Mouse (Mus musculus): ENCODE data around the gene Cyp2s1.

DNA sequence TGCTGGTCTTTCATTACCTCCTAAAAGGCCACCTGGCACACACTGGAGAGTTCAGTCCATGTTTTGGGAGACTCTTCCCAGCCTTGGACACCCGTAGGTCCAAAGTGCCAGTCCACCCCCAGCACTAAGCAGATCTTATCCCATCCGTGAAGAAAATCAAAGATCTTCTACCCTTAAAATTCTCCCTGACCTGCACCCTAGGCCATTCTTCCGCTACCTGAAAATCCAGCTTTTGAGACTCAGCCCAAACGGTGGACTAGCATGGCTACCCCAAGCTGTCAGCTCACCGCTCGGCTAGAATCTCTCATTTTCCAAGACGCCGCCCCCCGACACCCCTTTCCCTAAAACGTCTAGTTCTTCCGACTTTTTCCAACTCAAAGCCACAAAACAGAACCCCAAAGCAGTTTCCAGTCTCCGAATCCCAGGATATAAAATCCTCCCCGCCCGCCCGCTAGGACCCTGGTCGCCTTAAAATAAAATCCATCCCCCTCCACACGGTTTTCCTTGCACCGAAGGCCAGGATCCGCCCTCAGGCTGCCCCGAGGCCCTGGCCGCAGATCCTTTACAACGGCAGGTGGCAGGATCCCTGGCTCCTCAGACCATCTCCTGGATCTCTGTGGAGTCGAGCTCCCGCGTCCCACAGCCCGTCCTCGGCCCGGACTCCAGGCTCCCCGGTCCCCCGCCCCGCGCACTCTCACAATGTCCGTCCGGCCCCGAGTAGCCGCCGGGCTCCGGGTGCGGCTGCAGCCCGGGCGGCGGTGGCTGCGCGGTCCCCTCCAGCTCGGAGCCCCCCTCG, 62.9 kb downstream of the Cyp2s1 start:
- TF ChIP-seq CTCF (IDR thresholded peaks at IDR 0.05; ENCODE audit: low read depth) (no peak), EP300 (IDR thresholded peaks at IDR 0.05; ENCODE audit: low read depth) (no peak)
